Mouse (Mus musculus) layer of hippocampus, adult 9-11 months (tissue): ENCODE measurements at regions not wholly inside any gene's neighbourhood (a gene's known extent, or its start where the extent isn't known, plus 50 kb on each side); places are given as distances from the start of the nearest gene placed in this dataset.
A peak's percentile ranks its signal among the peaks of the same experiment; 100 is the strongest.
"Not testable (repeated sequence)": the region's sequence is repeated elsewhere in the genome, so short reads cannot be mapped to it uniquely, and the experiment has no call there.

Experiments used
- DNase-seq: peaks from one replicate; pipeline ENCODE4 v3.0.0; 2022

GRCm38 (mm10) chr12:64788761-64789160 lies 128.9 kb upstream of the Gm527 start:
- no peak for DNase-seq

GRCm38 (mm10) chr12:64808492-64808891 lies 109.2 kb upstream of the Gm527 start:
- not testable (repeated sequence) for DNase-seq

- DNase-seq: no peak
Observed at GRCm38 (mm10) chr12:64810081-64810480, 107.6 kb upstream of the Gm527 start.

GRCm38 (mm10) chr12:64815871-64816270 lies 101.8 kb upstream of the Gm527 start:
- no peak for DNase-seq

GRCm38 (mm10) chr12:64817056-64817810 lies 100.5 kb upstream of the Gm527 start:
- no peak for DNase-seq

- DNase-seq: no peak
Observed at GRCm38 (mm10) chr12:64820722-64821121, 97.0 kb upstream of the Gm527 start.

- DNase-seq: no peak
Observed at GRCm38 (mm10) chr12:64829662-64830249, 88.0 kb upstream of the Gm527 start.

- no peak for DNase-seq
Observed at GRCm38 (mm10) chr12:64832313-64833151, 85.2 kb upstream of the Gm527 start.

- peak; percentile 34 for DNase-seq
Observed at GRCm38 (mm10) chr12:64857709-64858108, 60.0 kb upstream of the Gm527 start.
